Mouse (Mus musculus): ENCODE data around the gene Zfp213. TPM values are rescaled to one million over a fixed set of nuclear protein-coding genes. Genes with fewer than 3 reads are reported as not detected.

Zfp213 gene
- polyA plus RNA-seq, 1 experiment from 2014 or later = 17.7 TPM

- Histone ChIP-seq H3K9ac (ENCODE audit: low read depth, low read length) (no peak overlapping the region), H3K4me2 (ENCODE audit: low read depth, low read length) (no peak overlapping the region), H3K36me3 (ENCODE audit: control insufficient read depth, insufficient read depth, low read length) (no peaks in the 10 kb centered on the region), H3K9me3 (ENCODE audit: control insufficient read depth, low read length) (no peaks in the 10 kb centered on the region), H3K27me3 (replicated peaks; ENCODE audit: control insufficient read depth, insufficient read depth, low read length) (no peaks in the 10 kb centered on the region), H3K4me3 (ENCODE audit: low read depth, low read length) (no peak overlapping the region), H3K27ac (replicated peaks; ENCODE audit: low read depth, low read length) (no peak overlapping the region), H3K4me1 (ENCODE audit: control insufficient read depth, insufficient read depth, low read length) (peaks cover 6% of the 10 kb centered on the region; the same call in 1 of the 2 replicates)
- DNase-seq (ENCODE audit: low spot score) = no peak
- 50% methylated on average over 5 of the region's 5 CpGs for WGBS
- ATAC-seq (ENCODE audit: low read depth) = no peak
These were observed 2.7 kb upstream of the Zfp213 start for GRCm38 (mm10) chr17:23566787-23567186.

GRCm38 (mm10) chr17:23564368-23564715, 304 bp upstream of the Zfp213 start:
- Histone ChIP-seq H3K4me1 (ENCODE audit: control insufficient read depth, insufficient read depth, low read length) (peaks cover 6% of the 10 kb centered on the region; the same call in 1 of the 2 replicates), H3K4me3 (ENCODE audit: low read depth, low read length) (peak overlapping the region; percentile 88), H3K9me3 (ENCODE audit: control insufficient read depth, low read length) (no peaks in the 10 kb centered on the region), H3K27me3 (replicated peaks; ENCODE audit: control insufficient read depth, insufficient read depth, low read length) (no peaks in the 10 kb centered on the region), H3K36me3 (ENCODE audit: control insufficient read depth, insufficient read depth, low read length) (peaks cover 20% of the 10 kb centered on the region; the same call in 1 of the 2 replicates), H3K9ac (ENCODE audit: low read depth, low read length) (peak overlapping the region; percentile 97), H3K4me2 (ENCODE audit: low read depth, low read length) (peak overlapping the region; percentile 70), H3K27ac (replicated peaks; ENCODE audit: low read depth, low read length) (peak overlapping the region; percentile 95)
- no peak for DNase-seq (ENCODE audit: low spot score)
- peak; percentile 85 for ATAC-seq (ENCODE audit: low read depth)
- WGBS = under 1% methylated on average over 8 of the region's 8 CpGs

GRCm38 (mm10) chr17:23559767-23560166, 4.3 kb downstream of the Zfp213 start:
- Histone ChIP-seq H3K9me3 (ENCODE audit: control insufficient read depth, low read length) (no peaks in the 10 kb centered on the region), H3K27me3 (replicated peaks; ENCODE audit: control insufficient read depth, insufficient read depth, low read length) (no peaks in the 10 kb centered on the region), H3K9ac (ENCODE audit: low read depth, low read length) (no peak overlapping the region), H3K36me3 (ENCODE audit: control insufficient read depth, insufficient read depth, low read length) (peaks cover 58% of the 10 kb centered on the region), H3K4me2 (ENCODE audit: low read depth, low read length) (no peak overlapping the region), H3K4me3 (ENCODE audit: low read depth, low read length) (no peak overlapping the region), H3K4me1 (ENCODE audit: control insufficient read depth, insufficient read depth, low read length) (peaks cover 2% of the 10 kb centered on the region; the same call in 1 of the 2 replicates), H3K27ac (replicated peaks; ENCODE audit: low read depth, low read length) (no peak overlapping the region)
- WGBS = 60% methylated on average over 11 of the region's 11 CpGs
- no peak for ATAC-seq (ENCODE audit: low read depth)
- DNase-seq (ENCODE audit: low spot score) = no peak

- peaks cover 4% of the 10 kb centered on the region; the same call in 1 of the 2 replicates for H3K4me1 ChIP-seq (ENCODE audit: control insufficient read depth, insufficient read depth, low read length)
- H3K4me2 ChIP-seq (ENCODE audit: low read depth, low read length) = no peak overlapping the region
- DNase-seq (ENCODE audit: low spot score) (no peak), ATAC-seq (ENCODE audit: low read depth) (no peak)
- H3K9me3 ChIP-seq (ENCODE audit: control insufficient read depth, low read length) = no peaks in the 10 kb centered on the region
- H3K9ac ChIP-seq (ENCODE audit: low read depth, low read length) = no peak overlapping the region
- no peak overlapping the region for H3K4me3 ChIP-seq (ENCODE audit: low read depth, low read length)
- no peaks in the 10 kb centered on the region for H3K27me3 ChIP-seq (replicated peaks; ENCODE audit: control insufficient read depth, insufficient read depth, low read length)
- no peak overlapping the region for H3K27ac ChIP-seq (replicated peaks; ENCODE audit: low read depth, low read length)
- WGBS = 65% methylated on average over 6 of the region's 7 CpGs
- H3K36me3 ChIP-seq (ENCODE audit: control insufficient read depth, insufficient read depth, low read length) = peaks cover 48% of the 10 kb centered on the region
These were observed 8.7 kb downstream of the Zfp213 start for GRCm38 (mm10) chr17:23555243-23555916.

GRCm38 (mm10) chr17:23554321-23554720, 9.7 kb downstream of the Zfp213 start:
- DNase-seq (ENCODE audit: low spot score) (no peak), ATAC-seq (ENCODE audit: low read depth) (no peak)
- Histone ChIP-seq H3K27me3 (replicated peaks; ENCODE audit: control insufficient read depth, insufficient read depth, low read length) (no peaks in the 10 kb centered on the region), H3K4me1 (ENCODE audit: control insufficient read depth, insufficient read depth, low read length) (peaks cover 10% of the 10 kb centered on the region), H3K4me2 (ENCODE audit: low read depth, low read length) (no peak overlapping the region), H3K36me3 (ENCODE audit: control insufficient read depth, insufficient read depth, low read length) (peaks cover 38% of the 10 kb centered on the region), H3K4me3 (ENCODE audit: low read depth, low read length) (no peak overlapping the region), H3K9me3 (ENCODE audit: control insufficient read depth, low read length) (no peaks in the 10 kb centered on the region), H3K9ac (ENCODE audit: low read depth, low read length) (no peak overlapping the region), H3K27ac (replicated peaks; ENCODE audit: low read depth, low read length) (no peak overlapping the region)

GRCm38 (mm10) chr17:23553634-23554120, 10.4 kb downstream of the Zfp213 start:
- peaks cover 11% of the 10 kb centered on the region for H3K4me1 ChIP-seq (ENCODE audit: control insufficient read depth, insufficient read depth, low read length)
- WGBS = 50% methylated on average over 1 of the region's 1 CpGs
- DNase-seq (ENCODE audit: low spot score) (no peak), ATAC-seq (ENCODE audit: low read depth) (no peak)
- no peak overlapping the region for H3K9ac ChIP-seq (ENCODE audit: low read depth, low read length)
- H3K4me3 ChIP-seq (ENCODE audit: low read depth, low read length) = no peak overlapping the region
- H3K4me2 ChIP-seq (ENCODE audit: low read depth, low read length) = no peak overlapping the region
- no peaks in the 10 kb centered on the region for H3K9me3 ChIP-seq (ENCODE audit: control insufficient read depth, low read length)
- H3K27me3 ChIP-seq (replicated peaks; ENCODE audit: control insufficient read depth, insufficient read depth, low read length) = no peaks in the 10 kb centered on the region
- H3K36me3 ChIP-seq (ENCODE audit: control insufficient read depth, insufficient read depth, low read length) = peaks cover 31% of the 10 kb centered on the region
- no peak overlapping the region for H3K27ac ChIP-seq (replicated peaks; ENCODE audit: low read depth, low read length)

- Histone ChIP-seq H3K27ac (replicated peaks; ENCODE audit: low read depth, low read length) (no peak overlapping the region), H3K9me3 (ENCODE audit: control insufficient read depth, low read length) (no peaks in the 10 kb centered on the region), H3K9ac (ENCODE audit: low read depth, low read length) (no peak overlapping the region), H3K4me2 (ENCODE audit: low read depth, low read length) (no peak overlapping the region), H3K27me3 (replicated peaks; ENCODE audit: control insufficient read depth, insufficient read depth, low read length) (no peaks in the 10 kb centered on the region), H3K4me1 (ENCODE audit: control insufficient read depth, insufficient read depth, low read length) (peaks cover 11% of the 10 kb centered on the region), H3K36me3 (ENCODE audit: control insufficient read depth, insufficient read depth, low read length) (peaks cover 26% of the 10 kb centered on the region), H3K4me3 (ENCODE audit: low read depth, low read length) (no peak overlapping the region)
- no peak for DNase-seq (ENCODE audit: low spot score)
- ATAC-seq (ENCODE audit: low read depth) = no peak
- 86% methylated on average over 8 of the region's 8 CpGs for whole genome bisulfite sequencing
These were observed 11.0 kb downstream of the Zfp213 start for GRCm38 (mm10) chr17:23552896-23553633.

GRCm38 (mm10) chr17:23551963-23552362, 12.1 kb downstream of the Zfp213 start:
- no peak for ATAC-seq (ENCODE audit: low read depth)
- Histone ChIP-seq H3K9me3 (ENCODE audit: control insufficient read depth, low read length) (no peaks in the 10 kb centered on the region), H3K27ac (replicated peaks; ENCODE audit: low read depth, low read length) (no peak overlapping the region), H3K36me3 (ENCODE audit: control insufficient read depth, insufficient read depth, low read length) (peaks cover 15% of the 10 kb centered on the region; the same call in 1 of the 2 replicates), H3K4me2 (ENCODE audit: low read depth, low read length) (no peak overlapping the region), H3K9ac (ENCODE audit: low read depth, low read length) (no peak overlapping the region), H3K4me1 (ENCODE audit: control insufficient read depth, insufficient read depth, low read length) (peaks cover 11% of the 10 kb centered on the region), H3K4me3 (ENCODE audit: low read depth, low read length) (no peak overlapping the region), H3K27me3 (replicated peaks; ENCODE audit: control insufficient read depth, insufficient read depth, low read length) (no peaks in the 10 kb centered on the region)
- no peak for DNase-seq (ENCODE audit: low spot score)
- 76% methylated on average over 5 of the region's 5 CpGs for WGBS

All from embryonic facial prominence, embryonic 14.5 days (tissue).